Mouse (Mus musculus) Patski (cell line): ENCODE measurements at regions not wholly inside any gene's neighbourhood (a gene's known extent, or its start where the extent isn't known, plus 50 kb on each side); places are given as distances from the start of the nearest gene placed in this dataset.
A peak's percentile ranks its signal among the peaks of the same experiment; 100 is the strongest.

Experiments used
- ATAC-seq: fragments of 100-300 bp; one replicate; pipeline ENCODE4 v1.8.0; 2021
- CTCF ChIA-PET: fragments of 350-600 bp; sonication (Branson Sonifier 250); formaldehyde crosslinking; loops from one replicate; lab custom pipeline; 2022; ENCODE audit warnings: inconsistent platforms; lab: Charles Lee
- POLR2A ChIA-PET: fragments of 350-600 bp; sonication (Branson Sonifier 250); formaldehyde crosslinking; loops from one replicate; lab custom pipeline; 2022; ENCODE audit warnings: antibody characterized with exemption, inconsistent platforms; lab: Charles Lee
- DNase-seq: peaks from one replicate; pipeline ENCODE4 v3.0.0-alpha.2; 2011; ENCODE audit warnings: low read depth, low spot score
- H3K27me3 ChIP-seq: fragments of 371-371 bp; one replicate; pipeline ENCODE4 v1.5.1; 2021
- CTCF ChIP-seq: fragments of 100-300 bp; IDR thresholded peaks from one replicate; pipeline ENCODE4 v1.5.1; 2021
- in situ Hi-C: fragments of 300-500 bp; cut with MboI; formaldehyde crosslinking; loops from 3 replicates; pipeline ENCODE4 v1.11.1; 2018; ENCODE audit warnings: low pct_unique_long_range_greater_than_20kb, mixed read lengths

GRCm38 (mm10) chr8:64421502-64422199 is 215.6 kb upstream of the Tll1 start:
- DNase-seq, result no peak
- CTCF ChIA-PET, result interaction anchor here (1.1 kb wide), 1 partner anchor 9 kb away, joined by 3 read pairs; no protein-coding TSS in a partner anchor
- POLR2A ChIA-PET, result no interaction called here

GRCm38 (mm10) chr8:64412488-64413188 is 206.6 kb upstream of the Tll1 start:
- ATAC-seq (no peak), DNase-seq (no peak)
- in situ Hi-C loops, result no loop called here
- no peaks in the 10 kb centered on the region for H3K27me3 ChIP-seq
- CTCF ChIA-PET, result interaction anchor here (1.0 kb wide), 1 partner anchor 8 kb away, joined by 3 read pairs; no protein-coding TSS in a partner anchor
- no peak for TF ChIP-seq CTCF
- POLR2A ChIA-PET, result interaction anchor here (0.7 kb wide), 2 partner anchors 232 to 622 kb away, joined by 3 read pairs; no protein-coding TSS in a partner anchor

More at GRCm38 (mm10) chr8:64421502-64422199, 215.6 kb upstream of the Tll1 start:
- in situ Hi-C loops, result no loop called here
- no peak for ATAC-seq
- TF ChIP-seq CTCF, result no peak
- H3K27me3 ChIP-seq, result no peaks in the 10 kb centered on the region

GRCm38 (mm10) chr8:64406775-64407490 is 200.9 kb upstream of the Tll1 start:
- DNase-seq, result no peak
- no peak for TF ChIP-seq CTCF
- peak; percentile 67 for ATAC-seq
- in situ Hi-C loops, result no loop called here
- H3K27me3 ChIP-seq, result no peaks in the 10 kb centered on the region
- POLR2A ChIA-PET, result no interaction called here
- CTCF ChIA-PET, result no interaction called here

GRCm38 (mm10) chr8:64399554-64399953 is 193.5 kb upstream of the Tll1 start:
- ChIA-PET CTCF (no interaction called here), POLR2A (no interaction called here)
- ATAC-seq (no peak), DNase-seq (no peak)
- TF ChIP-seq CTCF, result no peak
- no peaks in the 10 kb centered on the region for H3K27me3 ChIP-seq
- in situ Hi-C loops, result no loop called here

GRCm38 (mm10) chr8:64397876-64398275 is 191.8 kb upstream of the Tll1 start:
- no peak for DNase-seq
- no peak for TF ChIP-seq CTCF
- ATAC-seq, result no peak
- CTCF ChIA-PET, result no interaction called here
- no peaks in the 10 kb centered on the region for H3K27me3 ChIP-seq
- POLR2A ChIA-PET, result no interaction called here
- in situ Hi-C loops, result no loop called here

GRCm38 (mm10) chr8:64395816-64396215 is 189.7 kb upstream of the Tll1 start:
- no peaks in the 10 kb centered on the region for H3K27me3 ChIP-seq
- CTCF ChIA-PET, result no interaction called here
- no peak for TF ChIP-seq CTCF
- ATAC-seq (no peak), DNase-seq (no peak)
- POLR2A ChIA-PET, result no interaction called here
- in situ Hi-C loops, result no loop called here

- ChIA-PET CTCF (no interaction called here), POLR2A (no interaction called here)
- H3K27me3 ChIP-seq, result no peaks in the 10 kb centered on the region
- in situ Hi-C loops, result no loop called here
- DNase-seq (no peak), ATAC-seq (no peak)
- no peak for TF ChIP-seq CTCF
Observed at GRCm38 (mm10) chr8:64389488-64389887, 183.4 kb upstream of the Tll1 start.

GRCm38 (mm10) chr8:64388299-64388698 is 182.2 kb upstream of the Tll1 start:
- DNase-seq (no peak), ATAC-seq (no peak)
- no peaks in the 10 kb centered on the region for H3K27me3 ChIP-seq
- ChIA-PET POLR2A (no interaction called here), CTCF (no interaction called here)
- in situ Hi-C loops, result no loop called here
- TF ChIP-seq CTCF, result no peak

GRCm38 (mm10) chr8:64379732-64380349 is 173.8 kb upstream of the Tll1 start:
- in situ Hi-C loops, result no loop called here
- DNase-seq (no peak), ATAC-seq (no peak)
- POLR2A ChIA-PET, result no interaction called here
- H3K27me3 ChIP-seq, result no peaks in the 10 kb centered on the region
- CTCF ChIA-PET, result no interaction called here
- TF ChIP-seq CTCF, result no peak

GRCm38 (mm10) chr8:64377830-64378229 is 171.8 kb upstream of the Tll1 start:
- TF ChIP-seq CTCF, result no peak
- ATAC-seq (no peak), DNase-seq (no peak)
- CTCF ChIA-PET, result no interaction called here
- POLR2A ChIA-PET, result no interaction called here
- in situ Hi-C loops, result no loop called here
- H3K27me3 ChIP-seq, result no peaks in the 10 kb centered on the region
